Mouse (Mus musculus) left cerebral cortex, adult 8-10 months (tissue): ENCODE measurements around the gene Exoc6. TPM values are rescaled to one million over a fixed set of nuclear protein-coding genes. Genes with fewer than 3 reads are reported as not detected.
A peak's percentile ranks its signal among the peaks of the same experiment; 100 is the strongest.

ENCODE experiments used
- DNase-seq, 2 experiments: peaks; one replicate each; pipeline ENCODE4 v3.0.0; 2022; ENCODE audit warnings: low spot score in 2 of 2
- total RNA-seq, 4 experiments: library from RNA; stranded (reverse); gene quantifications; 2 replicates each; pipeline ENCODE4 v1.2.4; 2022

Exoc6 gene
- total RNA-seq, 4 experiments from 2014 or later, result 41.2 to 47.4 (median 44.8) TPM

- no peak for DNase-seq
These were observed 136.1 kb downstream of the Exoc6 start for GRCm38 (mm10) chr19:37686347-37686746.

- DNase-seq, result no peak
These were observed 137.0 kb downstream of the Exoc6 start for GRCm38 (mm10) chr19:37686941-37687850.

GRCm38 (mm10) chr19:37689478-37689877 lies 139.3 kb downstream of the Exoc6 start:
- DNase-seq, result no peak

GRCm38 (mm10) chr19:37690716-37691115 lies 140.5 kb downstream of the Exoc6 start:
- DNase-seq, result no peak

- DNase-seq, result no peak
These were observed 142.7 kb downstream of the Exoc6 start for GRCm38 (mm10) chr19:37692879-37693278.

GRCm38 (mm10) chr19:37695146-37695545 lies 144.9 kb downstream of the Exoc6 start:
- no peak for DNase-seq

GRCm38 (mm10) chr19:37695762-37696602 lies 145.8 kb downstream of the Exoc6 start:
- DNase-seq, result no peak

GRCm38 (mm10) chr19:37696603-37697334 lies 146.6 kb downstream of the Exoc6 start:
- DNase-seq, result no peak

GRCm38 (mm10) chr19:37697335-37697636 lies 147.1 kb downstream of the Exoc6 start:
- DNase-seq, result no peak

- DNase-seq, result no peak
These were observed 147.5 kb downstream of the Exoc6 start, which contains the start of gene Cyp26a1 for GRCm38 (mm10) chr19:37697651-37698272. Gene Cyp26a1 (plus strand): TSS chr19:37697798.

GRCm38 (mm10) chr19:37698273-37699160 lies 148.3 kb downstream of the Exoc6 start:
- no peak for DNase-seq

GRCm38 (mm10) chr19:37699711-37700110 lies 149.5 kb downstream of the Exoc6 start:
- DNase-seq, result no peak

- no peak for DNase-seq
These were observed 152.3 kb downstream of the Exoc6 start for GRCm38 (mm10) chr19:37702377-37703076.

GRCm38 (mm10) chr19:37703902-37704509 lies 153.8 kb downstream of the Exoc6 start:
- peak in 1 of 2 experiments; percentile 73 for DNase-seq

GRCm38 (mm10) chr19:37705722-37706121 lies 155.5 kb downstream of the Exoc6 start:
- DNase-seq, result no peak

- no peak for DNase-seq
These were observed 164.5 kb downstream of the Exoc6 start for GRCm38 (mm10) chr19:37714681-37715080.

GRCm38 (mm10) chr19:37715980-37716379 lies 165.8 kb downstream of the Exoc6 start:
- no peak for DNase-seq

- DNase-seq, result no peak
These were observed 166.4 kb downstream of the Exoc6 start for GRCm38 (mm10) chr19:37716524-37717175.
